Mouse (Mus musculus) heart, postnatal 0 days (tissue): ENCODE measurements around the gene Wwox. TPM values are rescaled to one million over a fixed set of nuclear protein-coding genes. Genes with fewer than 3 reads are reported as not detected.

Experiments used
- ATAC-seq: fragments of 200-750 bp; cut with Nextera tagmentation; 2 replicates; pipeline ENCODE4 v1.8.0; 2017; ENCODE audit warnings: low read depth, moderate number of reproducible peaks, moderate library complexity; ENCODE audit not compliant: insufficient read depth
- DNase-seq: peaks from one replicate; pipeline ENCODE4 v3.0.0-alpha.2; 2016; ENCODE audit warnings: low spot score
- H3K27ac ChIP-seq: fragments of 300-500 bp; sonication (generic); 2 replicates; pipeline ENCODE4 v1.5.1; 2014; ENCODE audit warnings: low read depth, mild to moderate bottlenecking
- H3K27me3 ChIP-seq: fragments of 300-500 bp; sonication (generic); 2 replicates; pipeline ENCODE4 v1.6.1; 2014; ENCODE audit warnings: low read length, mixed read lengths; ENCODE audit not compliant: control insufficient read depth, insufficient read depth
- H3K36me3 ChIP-seq: fragments of 300-500 bp; sonication (generic); replicated peaks from 2 replicates; pipeline ENCODE4 v1.6.1; 2014; ENCODE audit warnings: low read length, mixed read lengths; ENCODE audit not compliant: control insufficient read depth, insufficient read depth
- H3K4me1 ChIP-seq: fragments of 300-500 bp; sonication (generic); 2 replicates; pipeline ENCODE4 v1.6.1; 2014; ENCODE audit warnings: antibody characterized with exemption; ENCODE audit not compliant: control insufficient read depth, insufficient read depth
- H3K4me2 ChIP-seq: fragments of 300-500 bp; sonication (generic); 2 replicates; pipeline ENCODE4 v1.6.1; 2014; ENCODE audit warnings: low read depth, mild to moderate bottlenecking, low read length, moderate library complexity
- H3K4me3 ChIP-seq: fragments of 300-500 bp; sonication (generic); 2 replicates; pipeline ENCODE4 v1.5.1; 2014; ENCODE audit warnings: low read depth, low read length
- H3K9ac ChIP-seq: fragments of 300-500 bp; sonication (generic); replicated peaks from 2 replicates; pipeline ENCODE4 v1.6.1; 2014; ENCODE audit warnings: low read depth, low read length, mixed read lengths
- H3K9me3 ChIP-seq: fragments of 300-500 bp; sonication (generic); replicated peaks from 2 replicates; pipeline ENCODE4 v1.6.1; 2016; ENCODE audit warnings: low read length; ENCODE audit not compliant: control insufficient read depth
- CTCF ChIP-seq: IDR thresholded peaks from 2 replicates; pipeline ENCODE4 v1.5.1; 2016; ENCODE audit warnings: antibody characterized with exemption, control low read depth, low read depth
- EP300 ChIP-seq: IDR thresholded peaks from 2 replicates; pipeline ENCODE4 v1.6.1; 2016; ENCODE audit warnings: antibody characterized with exemption, low read depth
- WGBS: fragments of 180-500 bp; shearing (Covaris S2); extraction: QIAGEN DNeasy Blood & Tissue Kit; methylation state at CpG from one replicate; pipeline ENCODE4 v1.1.7; 2014; 5-methylcytosine and 5-hydroxymethylcytosine counted together
- polyA plus RNA-seq: library from polyadenylated mRNA; unstranded; fragments of >200 nt; fragmentation: Nextera tagmentation; extraction: Ambion mirVana; gene quantifications from 2 replicates; pipeline ENCODE4 v1.2.1, GENCODE M21; 2015
- total RNA-seq: library from RNA; depleted of rRNA; stranded (reverse); fragments of >200 nt; gene quantifications from 2 replicates; pipeline ENCODE4 v1.2.3, GENCODE M21; 2014; ENCODE audit warnings: low replicate concordance

The Wwox gene
- total and polyA plus RNA-seq, 2 experiments from 2014 or later, result 7.5 to 9.6 TPM

- ATAC-seq (no peak), DNase-seq (no peak)
- Histone ChIP-seq H3K4me3 (no peak overlapping the region), H3K4me2 (no peak overlapping the region), H3K36me3 (no peaks in the 10 kb centered on the region), H3K9ac (no peak overlapping the region), H3K9me3 (no peaks in the 10 kb centered on the region), H3K27me3 (no peaks in the 10 kb centered on the region), H3K4me1 (no peaks in the 10 kb centered on the region), H3K27ac (no peak overlapping the region)
- 57% methylated on average over 18 of the region's 18 CpGs for WGBS
- no peak for TF ChIP-seq CTCF
- TF ChIP-seq EP300, result no peak
Observed at GRCm38 (mm10) chr8:114932071-114932630, 492.7 kb downstream of the Wwox start.

GRCm38 (mm10) chr8:114933248-114933647 is 493.8 kb downstream of the Wwox start:
- TF ChIP-seq EP300 (no peak), CTCF (peak; percentile 54)
- no peaks in the 10 kb centered on the region for H3K36me3 ChIP-seq
- no peak overlapping the region for H3K27ac ChIP-seq
- H3K9ac ChIP-seq, result no peak overlapping the region
- H3K27me3 ChIP-seq, result no peaks in the 10 kb centered on the region
- WGBS, result 80% methylated on average over 1 of the region's 1 CpGs
- H3K4me2 ChIP-seq, result no peak overlapping the region
- H3K4me3 ChIP-seq, result no peak overlapping the region
- ATAC-seq (no peak), DNase-seq (no peak)
- no peaks in the 10 kb centered on the region for H3K4me1 ChIP-seq
- H3K9me3 ChIP-seq, result no peaks in the 10 kb centered on the region

GRCm38 (mm10) chr8:114936887-114937286 is 497.4 kb downstream of the Wwox start:
- no peak for DNase-seq
- Histone ChIP-seq H3K36me3 (no peaks in the 10 kb centered on the region), H3K9ac (no peak overlapping the region), H3K4me1 (no peaks in the 10 kb centered on the region), H3K4me3 (no peak overlapping the region), H3K4me2 (no peak overlapping the region), H3K9me3 (no peaks in the 10 kb centered on the region), H3K27me3 (no peaks in the 10 kb centered on the region), H3K27ac (no peak overlapping the region)
- no peak for TF ChIP-seq CTCF
- TF ChIP-seq EP300, result no peak
- ATAC-seq, result 0 out of 2 replicates have a peak, but pooled peaks have one; percentile 33
- 28% methylated on average over 10 of the region's 10 CpGs for WGBS

GRCm38 (mm10) chr8:114939338-114939737 is 499.9 kb downstream of the Wwox start:
- Histone ChIP-seq H3K4me3 (no peak overlapping the region), H3K27me3 (no peaks in the 10 kb centered on the region), H3K4me2 (no peak overlapping the region), H3K9ac (no peak overlapping the region), H3K36me3 (no peaks in the 10 kb centered on the region), H3K9me3 (no peaks in the 10 kb centered on the region), H3K27ac (no peak overlapping the region), H3K4me1 (no peaks in the 10 kb centered on the region)
- no peak for ATAC-seq
- DNase-seq, result no peak
- TF ChIP-seq CTCF (no peak), EP300 (no peak)
- 65% methylated on average over 8 of the region's 8 CpGs for whole genome bisulfite sequencing

GRCm38 (mm10) chr8:114941096-114941495 is 501.6 kb downstream of the Wwox start:
- H3K4me3 ChIP-seq, result no peak overlapping the region
- WGBS, result 81% methylated on average over 5 of the region's 5 CpGs
- no peak overlapping the region for H3K4me2 ChIP-seq
- no peak overlapping the region for H3K9ac ChIP-seq
- ATAC-seq (no peak), DNase-seq (no peak)
- H3K4me1 ChIP-seq, result no peaks in the 10 kb centered on the region
- no peak overlapping the region for H3K27ac ChIP-seq
- H3K27me3 ChIP-seq, result no peaks in the 10 kb centered on the region
- TF ChIP-seq CTCF (no peak), EP300 (no peak)
- H3K9me3 ChIP-seq, result no peaks in the 10 kb centered on the region
- H3K36me3 ChIP-seq, result no peaks in the 10 kb centered on the region

GRCm38 (mm10) chr8:114941644-114942043 is 502.2 kb downstream of the Wwox start:
- no peaks in the 10 kb centered on the region for H3K9me3 ChIP-seq
- ATAC-seq (no peak), DNase-seq (no peak)
- H3K4me3 ChIP-seq, result no peak overlapping the region
- no peak for TF ChIP-seq CTCF
- no peak for TF ChIP-seq EP300
- WGBS, result 67% methylated on average over 9 of the region's 9 CpGs
- H3K4me1 ChIP-seq, result no peaks in the 10 kb centered on the region
- no peak overlapping the region for H3K4me2 ChIP-seq
- no peak overlapping the region for H3K27ac ChIP-seq
- no peak overlapping the region for H3K9ac ChIP-seq
- H3K36me3 ChIP-seq, result no peaks in the 10 kb centered on the region
- no peaks in the 10 kb centered on the region for H3K27me3 ChIP-seq
